Mouse (Mus musculus) CD4-positive helper T cell, adult 2 months (primary cell): ENCODE measurements around the gene Gm3952.

ENCODE experiments used
- DNase-seq: peaks from one replicate; pipeline ENCODE4 v3.0.0-alpha.2; 2012; ENCODE audit warnings: low read depth, missing footprints, low spot score

The Gm3952 gene

GRCm38 (mm10) chr8:128798594-128798993 lies at the start of gene Gm3952:
Gene Gm3952 (minus strand): TSS chr8:128798694.
- no peak for DNase-seq

- DNase-seq: no peak
Observed at GRCm38 (mm10) chr8:128843749-128844148, 45.3 kb upstream of the Gm3952 start.

GRCm38 (mm10) chr8:128812521-128812920 lies 14.0 kb upstream of the Gm3952 start:
- no peak for DNase-seq

GRCm38 (mm10) chr8:128735692-128736091 lies 62.8 kb downstream of the Gm3952 start:
- DNase-seq: no peak

GRCm38 (mm10) chr8:128734118-128734517 lies 64.4 kb downstream of the Gm3952 start:
- no peak for DNase-seq

GRCm38 (mm10) chr8:128732254-128732653 lies 66.2 kb downstream of the Gm3952 start:
- DNase-seq: no peak

GRCm38 (mm10) chr8:128727213-128727612 lies 71.3 kb downstream of the Gm3952 start:
- no peak for DNase-seq

GRCm38 (mm10) chr8:128724819-128725218 lies 73.7 kb downstream of the Gm3952 start:
- peak; percentile 26 for DNase-seq

- no peak for DNase-seq
Observed at GRCm38 (mm10) chr8:128716184-128716583, 82.3 kb downstream of the Gm3952 start.

GRCm38 (mm10) chr8:128709261-128709660 lies 89.2 kb downstream of the Gm3952 start:
- DNase-seq: peak; percentile 74

- no peak for DNase-seq
Observed at GRCm38 (mm10) chr8:128704836-128705235, 93.7 kb downstream of the Gm3952 start.

- DNase-seq: no peak
Observed at GRCm38 (mm10) chr8:128704376-128704775, 94.1 kb downstream of the Gm3952 start.

- no peak for DNase-seq
Observed at GRCm38 (mm10) chr8:128697945-128698344, 100.5 kb downstream of the Gm3952 start.

GRCm38 (mm10) chr8:128696701-128697397 lies 101.6 kb downstream of the Gm3952 start:
- no peak for DNase-seq
